ENCODE assay signal across 10 mouse cellular contexts in the genomic region with DNA sequence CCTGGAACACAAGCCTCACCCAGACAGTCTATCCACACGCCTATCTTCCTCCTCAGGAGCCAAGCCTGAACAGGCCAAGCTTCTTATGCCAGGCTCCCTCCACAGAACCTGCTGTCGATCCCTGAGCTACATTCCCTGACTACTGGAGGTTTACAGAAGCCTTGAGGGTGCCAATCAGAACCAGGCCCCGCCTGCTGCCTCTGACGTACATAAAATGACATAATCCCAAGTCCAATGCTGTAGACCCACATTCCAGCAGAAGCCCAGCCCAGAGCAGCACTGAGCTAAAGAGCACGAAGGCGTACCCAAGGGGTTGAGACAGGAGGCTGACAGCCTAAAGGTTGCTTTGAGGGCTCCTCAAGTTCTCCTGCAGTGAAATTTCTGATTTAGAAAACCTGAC. TPM values are rescaled to one million over a fixed set of nuclear protein-coding genes. Genes with fewer than 3 reads are reported as not detected.
A peak's percentile ranks its signal among the peaks of the same experiment; 100 is the strongest.
DNase-seq lines count a peak whose midpoint lies in the region; ATAC-seq and TF ChIP-seq lines count a peak whose summit lies in the region.
"Had no signal": no experiment of that assay in that cellular context is flagged by ENCODE, and none has a peak within 500 bp of the region (broad histone marks: within the 10 kb centered on the region; RNA-seq: fewer than 3 reads in every experiment).

No protein-coding gene starts in this region.

- peak; percentile 44 for DNase-seq in embryo, embryonic 11 days
- DNase-seq in embryo, embryonic 10.5 days (ENCODE audit: low spot score), result no peak
- DNase-seq in cerebellum, postnatal 10 days, result peak; percentile 84 to 86
- DNase-seq in heart, adult 18-20 months, result peak; percentile 86 to 90
- peak; percentile 90 for DNase-seq in retina, postnatal 1 day
- DNase-seq in thymus, adult 2 months, result no peak

- 64% methylated on average over 6 of the region's 6 CpGs for WGBS in kidney, embryonic 14.5 days
- WGBS in limb, embryonic 13.5 days, result 40% methylated on average over 6 of the region's 6 CpGs
- 85% methylated on average over 6 of the region's 6 CpGs for WGBS in thymus, adult 2 months

- H3K9me3 ChIP-seq in kidney, embryonic 14.5 days (ENCODE audit: control insufficient read depth, low read length), result no peaks in the 10 kb centered on the region
- H3K9me3 ChIP-seq in limb, embryonic 13.5 days, result no peaks in the 10 kb centered on the region

- peaks cover 21% of the 10 kb centered on the region for H3K36me3 ChIP-seq in kidney, embryonic 14.5 days (ENCODE audit: control insufficient read depth, insufficient read depth, low read length)
- peaks cover 29% of the 10 kb centered on the region for H3K36me3 ChIP-seq in limb, embryonic 13.5 days
- peaks cover 4% of the 10 kb centered on the region; the same call in 1 of the 2 replicates for H3K36me3 ChIP-seq in thymus, adult 2 months (ENCODE audit: control insufficient read depth, insufficient read depth, low read length)

- no peak for TF ChIP-seq POLR2A in thymus, adult 2 months (IDR thresholded peaks at IDR 0.05; ENCODE audit: control insufficient read depth, extremely low read depth, insufficient read depth, low read length, poor library complexity)

- TF ChIP-seq CTCF in thymus, adult 2 months (IDR thresholded peaks at IDR 0.05; ENCODE audit: borderline replicate concordance, control insufficient read depth, extremely low read depth, insufficient read depth, low read length, poor library complexity), result no peak

- 0 out of 2 replicates have a peak, but pooled peaks have one; percentile 29 for ATAC-seq in kidney, embryonic 14.5 days (ENCODE audit: low FRiP score, low TSS enrichment)
- ATAC-seq in limb, embryonic 13.5 days (ENCODE audit: low FRiP score, low read depth), result peak; percentile 45

- H3K27ac ChIP-seq in kidney, embryonic 14.5 days (ENCODE audit: low read depth, low read length), result peak overlapping the region; percentile 62; the same call in 1 of the 2 replicates
- H3K27ac ChIP-seq in limb, embryonic 13.5 days, result peak overlapping the region; percentile 89; the same call in 1 of the 2 replicates
- H3K27ac ChIP-seq in thymus, adult 2 months (ENCODE audit: control insufficient read depth, insufficient read depth, low read length), result no peak overlapping the region

- H3K4me2 ChIP-seq in kidney, embryonic 14.5 days (replicated peaks; ENCODE audit: low read depth, low read length), result no peak overlapping the region
- peak overlapping the region; percentile 21; the same call in 1 of the 2 replicates for H3K4me2 ChIP-seq in limb, embryonic 13.5 days (replicated peaks)

- no peaks in the 10 kb centered on the region for H3K27me3 ChIP-seq in kidney, embryonic 14.5 days (ENCODE audit: control insufficient read depth, insufficient read depth, low read length)
- no peaks in the 10 kb centered on the region for H3K27me3 ChIP-seq in limb, embryonic 13.5 days
- H3K27me3 ChIP-seq in thymus, adult 2 months (ENCODE audit: control insufficient read depth, insufficient read depth, low read length), result no peaks in the 10 kb centered on the region

- H3K4me1 ChIP-seq in kidney, embryonic 14.5 days (ENCODE audit: control insufficient read depth, insufficient read depth, low read length), result peaks cover 23% of the 10 kb centered on the region
- H3K4me1 ChIP-seq in limb, embryonic 13.5 days, result peaks cover 83% of the 10 kb centered on the region
- H3K4me1 ChIP-seq in thymus, adult 2 months (replicated peaks; ENCODE audit: control insufficient read depth, insufficient read depth, low read length), result peaks cover 14% of the 10 kb centered on the region

- no peak overlapping the region for H3K9ac ChIP-seq in kidney, embryonic 14.5 days (ENCODE audit: low read depth, low read length)
- H3K9ac ChIP-seq in limb, embryonic 13.5 days, result 0 out of 2 replicates have a peak overlapping the region, but pooled peaks have one; percentile 25

- H3K4me3 ChIP-seq in kidney, embryonic 14.5 days (ENCODE audit: low read length), result no peak overlapping the region
- H3K4me3 ChIP-seq in limb, embryonic 13.5 days, result no peak overlapping the region
- no peak overlapping the region for H3K4me3 ChIP-seq in thymus, adult 2 months (ENCODE audit: control insufficient read depth, insufficient read depth, low read length)

RNA-seq across cellular contexts. Expression of gene Cry2, which starts 6.0 kb away (rescaled TPM):
- total RNA-seq in heart, adult 18-20 months (2021), result 10 to 100 TPM; 15.4 to 16.7 TPM
- polyA plus RNA-seq in kidney, embryonic 14.5 days (2014; fragmentation: Nextera tagmentation; extraction: Ambion mirVana), result 13.8 and 21.3 TPM in 2 replicates
- 31.0 and 34.9 TPM in 2 replicates for polyA plus RNA-seq in limb, embryonic 13.5 days (2015; fragmentation: Nextera tagmentation; extraction: Ambion mirVana)
- 16.2 and 19.6 TPM in 2 replicates for polyA plus RNA-seq in thymus, adult 2 months (2012; rRNA removed)

RNA-seq across cellular contexts. Expression of gene Mapk8ip1, which starts 26.8 kb away (rescaled TPM):
- total RNA-seq in heart, adult 18-20 months (2021), result 1 to 10 TPM; 3.2 to 3.7 TPM
- 15.6 and 20.8 TPM in 2 replicates for polyA plus RNA-seq in kidney, embryonic 14.5 days (2014; fragmentation: Nextera tagmentation; extraction: Ambion mirVana)
- polyA plus RNA-seq in limb, embryonic 13.5 days (2015; fragmentation: Nextera tagmentation; extraction: Ambion mirVana), result 27.6 and 28.9 TPM in 2 replicates
- 10.6 and 11.4 TPM in 2 replicates for polyA plus RNA-seq in thymus, adult 2 months (2012; rRNA removed)
- total RNA-seq: common myeloid progenitor, adult 5-6 weeks; neutrophil, adult 5-6 weeks had no signal

RNA-seq across cellular contexts. Expression of gene Slc35c1, which starts 32.5 kb away (rescaled TPM):
- total RNA-seq in heart, adult 18-20 months (2021), result 1 to 10 TPM; 5.4 to 6.0 TPM
- 6.9 and 13.6 TPM in 2 replicates for polyA plus RNA-seq in kidney, embryonic 14.5 days (2014; fragmentation: Nextera tagmentation; extraction: Ambion mirVana)
- polyA plus RNA-seq in limb, embryonic 13.5 days (2015; fragmentation: Nextera tagmentation; extraction: Ambion mirVana), result 10.6 and 11.7 TPM in 2 replicates
- 144 and 156 TPM in 2 replicates for polyA plus RNA-seq in thymus, adult 2 months (2012; rRNA removed)

RNA-seq across cellular contexts. Expression of gene 1700029I15Rik, which starts 45.5 kb away (rescaled TPM):
- 1 to 10 TPM in 1 of 2 experiments, under 1 TPM in 1; 0.25 to 1.1 TPM for total RNA-seq in heart, adult 18-20 months (2021)
- polyA plus RNA-seq in kidney, embryonic 14.5 days (2014; fragmentation: Nextera tagmentation; extraction: Ambion mirVana), result 2.1 and 2.5 TPM in 2 replicates
- polyA plus RNA-seq in limb, embryonic 13.5 days (2015; fragmentation: Nextera tagmentation; extraction: Ambion mirVana), result 2.3 and 4.8 TPM in 2 replicates
- 6.4 and 9.0 TPM in 2 replicates for polyA plus RNA-seq in thymus, adult 2 months (2012; rRNA removed)

RNA-seq across cellular contexts. Expression of gene Large2, which starts 53.2 kb away (rescaled TPM):
- total RNA-seq in heart, adult 18-20 months (2021), result under 1 TPM in 1 of 2 experiments, not detected in 1; 0.41 TPM
- polyA plus RNA-seq in kidney, embryonic 14.5 days (2014; fragmentation: Nextera tagmentation; extraction: Ambion mirVana), result 24.0 and 33.3 TPM in 2 replicates
- 11.9 and 13.3 TPM in 2 replicates for polyA plus RNA-seq in limb, embryonic 13.5 days (2015; fragmentation: Nextera tagmentation; extraction: Ambion mirVana)
- polyA plus RNA-seq in thymus, adult 2 months (2012; rRNA removed), result 10.4 and 13.9 TPM in 2 replicates
- total RNA-seq: neutrophil, adult 5-6 weeks had no signal

Comparison
In these comparisons a context has a peak if more than half of its experiments do, and no peak if none do; other contexts are left out.
1. DNase-seq: peak in embryo, embryonic 11 days (single experiment), cerebellum, postnatal 10 days (2 of 2), heart, adult 18-20 months (2 of 2) and retina, postnatal 1 day (single experiment); none in embryo, embryonic 10.5 days (single experiment) and thymus, adult 2 months (single experiment).